ENCODE assay signal across 11 mouse cellular contexts in genomic region chr8:10307770-10308476, GRCm38 (mm10).
DNase-seq lines count a peak whose midpoint lies in the region; ATAC-seq lines count a peak whose summit lies in the region.
"Had no signal": no experiment of that assay in that cellular context is flagged by ENCODE, and none has a peak within 500 bp of the region (broad histone marks: within the 10 kb centered on the region; RNA-seq: fewer than 3 reads in every experiment).

No protein-coding gene starts in this region.

- intact Hi-C loops in left cerebral cortex, postnatal 36 days (cut with DNase I), result no loop called here

- H3K27me3 ChIP-seq in hindbrain, embryonic 13.5 days, result no peaks in the 10 kb centered on the region
- H3K27me3 ChIP-seq in hindbrain, embryonic 11.5 days (ENCODE audit: control insufficient read depth, insufficient read depth, low read length), result no peaks in the 10 kb centered on the region
- no peaks in the 10 kb centered on the region for H3K27me3 ChIP-seq in midbrain, embryonic 14.5 days (ENCODE audit: control insufficient read depth, insufficient read depth, low read length)
- no peaks in the 10 kb centered on the region for H3K27me3 ChIP-seq in midbrain, embryonic 11.5 days (ENCODE audit: control insufficient read depth, insufficient read depth, low read length)
- H3K27me3 ChIP-seq: limb, embryonic 15.5 days had no signal

- no peaks in the 10 kb centered on the region for H3K36me3 ChIP-seq in hindbrain, embryonic 13.5 days
- H3K36me3 ChIP-seq in hindbrain, embryonic 11.5 days (ENCODE audit: control insufficient read depth, insufficient read depth, low read length), result no peaks in the 10 kb centered on the region
- no peaks in the 10 kb centered on the region for H3K36me3 ChIP-seq in midbrain, embryonic 14.5 days (ENCODE audit: control insufficient read depth, insufficient read depth, low read length)
- no peaks in the 10 kb centered on the region for H3K36me3 ChIP-seq in midbrain, embryonic 11.5 days (ENCODE audit: control insufficient read depth, insufficient read depth, low read length)
- H3K36me3 ChIP-seq: limb, embryonic 15.5 days had no signal

- 0 out of 2 replicates have a peak overlapping the region, but pooled peaks have one; percentile 9 for H3K27ac ChIP-seq in hindbrain, embryonic 13.5 days
- no peak overlapping the region for H3K27ac ChIP-seq in hindbrain, embryonic 11.5 days (ENCODE audit: low read depth, low read length)
- peak overlapping the region; percentile 9; the same call in 1 of the 2 replicates for H3K27ac ChIP-seq in midbrain, embryonic 14.5 days (replicated peaks; ENCODE audit: low read depth, low read length)
- no peak overlapping the region for H3K27ac ChIP-seq in midbrain, embryonic 11.5 days (ENCODE audit: low read depth, low read length)
- H3K27ac ChIP-seq: limb, embryonic 15.5 days had no signal

- no peak overlapping the region for H3K4me3 ChIP-seq in hindbrain, embryonic 13.5 days
- no peak overlapping the region for H3K4me3 ChIP-seq in hindbrain, embryonic 11.5 days (ENCODE audit: low read depth, low read length)
- H3K4me3 ChIP-seq in midbrain, embryonic 14.5 days (replicated peaks; ENCODE audit: low read depth, low read length), result no peak overlapping the region
- no peak overlapping the region for H3K4me3 ChIP-seq in midbrain, embryonic 11.5 days (ENCODE audit: low read depth, low read length)
- H3K4me3 ChIP-seq: limb, embryonic 15.5 days had no signal

- no peak overlapping the region for H3K4me2 ChIP-seq in hindbrain, embryonic 13.5 days
- H3K4me2 ChIP-seq in hindbrain, embryonic 11.5 days (replicated peaks; ENCODE audit: low read depth, low read length), result no peak overlapping the region
- H3K4me2 ChIP-seq in midbrain, embryonic 14.5 days (ENCODE audit: low read length), result no peak overlapping the region
- no peak overlapping the region for H3K4me2 ChIP-seq in midbrain, embryonic 11.5 days
- H3K4me2 ChIP-seq: limb, embryonic 15.5 days had no signal

- no peak for DNase-seq in hindbrain, embryonic 11.5 days (ENCODE audit: low spot score)
- DNase-seq in midbrain, embryonic 14.5 days, result peak; percentile 51
- DNase-seq in midbrain, embryonic 11.5 days (ENCODE audit: low spot score, missing footprints), result no peak
- DNase-seq in left cerebral cortex, postnatal 36 days (ENCODE audit: low spot score in 2 of 2), result peak; percentile 13
- peak; percentile 33 to 42 for DNase-seq in right cerebral cortex, postnatal 10 days (ENCODE audit: low spot score in 2 of 2)
- no peak for DNase-seq in adrenal gland, postnatal 36 days
- DNase-seq: cerebellum, adult 11-12 months; heart, postnatal 10 days; lung, adult 2 months had no signal

- WGBS in hindbrain, embryonic 13.5 days, result 45% methylated on average over 12 of the region's 12 CpGs
- 62% methylated on average over 12 of the region's 12 CpGs for WGBS in hindbrain, embryonic 11.5 days
- WGBS in midbrain, embryonic 14.5 days, result 47% methylated on average over 12 of the region's 12 CpGs
- WGBS in midbrain, embryonic 11.5 days, result 69% methylated on average over 12 of the region's 12 CpGs

- no peaks in the 10 kb centered on the region for H3K9me3 ChIP-seq in hindbrain, embryonic 13.5 days
- H3K9me3 ChIP-seq in hindbrain, embryonic 11.5 days (ENCODE audit: control insufficient read depth, low read length), result no peaks in the 10 kb centered on the region
- no peaks in the 10 kb centered on the region for H3K9me3 ChIP-seq in midbrain, embryonic 14.5 days (ENCODE audit: control insufficient read depth, low read length)
- no peaks in the 10 kb centered on the region for H3K9me3 ChIP-seq in midbrain, embryonic 11.5 days (ENCODE audit: control insufficient read depth, low read length)
- H3K9me3 ChIP-seq: limb, embryonic 15.5 days had no signal

- H3K4me1 ChIP-seq in hindbrain, embryonic 13.5 days (replicated peaks), result peaks cover 26% of the 10 kb centered on the region
- no peaks in the 10 kb centered on the region for H3K4me1 ChIP-seq in hindbrain, embryonic 11.5 days (replicated peaks; ENCODE audit: control insufficient read depth, insufficient read depth, low read length)
- H3K4me1 ChIP-seq in midbrain, embryonic 14.5 days (ENCODE audit: control insufficient read depth, insufficient read depth, low read length), result 0 out of 2 replicates have a peak, but pooled peaks cover 12% of the 10 kb centered on the region
- H3K4me1 ChIP-seq in midbrain, embryonic 11.5 days (ENCODE audit: control insufficient read depth, insufficient read depth, low read length), result no peaks in the 10 kb centered on the region
- H3K4me1 ChIP-seq: limb, embryonic 15.5 days had no signal

- ATAC-seq in hindbrain, embryonic 13.5 days (ENCODE audit: low FRiP score), result no peak
- ATAC-seq in hindbrain, embryonic 11.5 days (ENCODE audit: low FRiP score), result no peak
- ATAC-seq in midbrain, embryonic 14.5 days (ENCODE audit: low FRiP score, low TSS enrichment), result no peak
- no peak for ATAC-seq in midbrain, embryonic 11.5 days (ENCODE audit: low FRiP score)

- no peak overlapping the region for H3K9ac ChIP-seq in hindbrain, embryonic 13.5 days
- H3K9ac ChIP-seq in hindbrain, embryonic 11.5 days (ENCODE audit: low read depth, low read length), result no peak overlapping the region
- no peak overlapping the region for H3K9ac ChIP-seq in midbrain, embryonic 14.5 days (replicated peaks; ENCODE audit: low read length)
- H3K9ac ChIP-seq in midbrain, embryonic 11.5 days (ENCODE audit: low read length), result no peak overlapping the region
- H3K9ac ChIP-seq: limb, embryonic 15.5 days had no signal

Comparison
In these comparisons a context has a peak if more than half of its experiments do, and no peak if none do; other contexts are left out.
1. H3K27ac ChIP-seq: peak in hindbrain, embryonic 13.5 days (single experiment) and midbrain, embryonic 14.5 days (single experiment); none in hindbrain, embryonic 11.5 days (single experiment) and midbrain, embryonic 11.5 days (single experiment).
2. DNase-seq: peak in midbrain, embryonic 14.5 days (single experiment), left cerebral cortex, postnatal 36 days (2 of 2) and right cerebral cortex, postnatal 10 days (2 of 2); none in hindbrain, embryonic 11.5 days (single experiment), midbrain, embryonic 11.5 days (single experiment) and adrenal gland, postnatal 36 days (0 of 2).